Mouse (Mus musculus): ENCODE results near the gene Sla2. TPM values are rescaled to one million over a fixed set of nuclear protein-coding genes. Genes with fewer than 3 reads are reported as not detected.

Gene Sla2
- total and polyA plus RNA-seq, 2 experiments from 2014 or later = not detected

DNA sequence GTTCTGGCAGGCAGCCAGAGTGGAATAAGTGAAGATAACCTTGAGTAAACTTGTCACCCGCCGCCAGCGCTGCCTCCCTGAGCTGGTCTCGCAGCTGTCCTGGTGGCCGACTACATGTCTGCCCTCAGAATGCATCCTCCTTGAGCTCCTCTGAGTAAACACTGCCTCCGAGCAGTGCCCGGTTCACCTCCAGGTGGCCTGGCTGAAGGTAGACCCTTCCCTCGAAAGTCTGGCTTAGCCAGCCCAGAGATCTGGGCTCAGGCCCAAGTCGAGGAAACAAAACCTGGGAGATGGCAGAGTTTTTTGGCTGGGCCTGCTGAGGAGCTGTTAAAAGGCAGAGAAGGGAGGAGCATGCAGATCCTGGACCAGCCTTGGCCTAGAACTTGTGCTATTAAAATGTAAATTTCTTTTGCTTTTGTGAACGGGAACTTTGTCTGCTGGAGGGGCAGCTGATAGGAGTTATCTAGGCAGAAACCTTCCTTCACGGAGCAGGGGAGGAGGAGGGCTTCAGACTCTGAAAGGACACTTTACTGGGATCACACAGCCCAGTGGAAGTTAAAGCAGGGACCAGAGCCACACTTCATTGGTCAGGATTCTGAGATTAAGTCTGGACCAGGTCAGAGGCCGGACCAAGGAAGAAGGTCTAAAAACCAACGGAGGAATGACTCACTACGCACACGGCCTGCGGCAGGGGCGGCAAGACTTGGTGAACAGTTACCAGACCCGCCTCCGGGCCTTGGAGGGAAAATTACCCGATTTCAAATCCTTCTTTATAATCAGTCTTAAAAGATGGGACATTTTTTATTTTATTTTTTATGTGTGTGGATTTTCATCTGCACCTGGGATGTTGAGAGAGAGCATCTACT lies 44.9 kb downstream of the Sla2 start:
- Histone ChIP-seq H3K9ac (replicated peaks; ENCODE audit: low read length, poor library complexity, severe bottlenecking) (no peak overlapping the region), H3K36me3 (ENCODE audit: insufficient read depth, low read length) (no peaks in the 10 kb centered on the region), H3K4me3 (ENCODE audit: low read depth, low read length) (peak overlapping the region; percentile 57; the same call in 1 of the 2 replicates), H3K9me3 (ENCODE audit: low read length) (no peaks in the 10 kb centered on the region), H3K4me1 (ENCODE audit: insufficient read depth, low read length) (peaks cover 7% of the 10 kb centered on the region; the same call in 1 of the 2 replicates), H3K4me2 (ENCODE audit: low read depth, low read length, poor library complexity, severe bottlenecking) (peak overlapping the region; percentile 100), H3K27ac (ENCODE audit: low read depth, low read length) (0 out of 2 replicates have a peak overlapping the region, but pooled peaks have one; percentile 2), H3K27me3 (ENCODE audit: insufficient read depth, low read length) (peaks cover 22% of the 10 kb centered on the region)
- DNase-seq (ENCODE audit: low spot score) = peak; percentile 76
- no peak for ATAC-seq (ENCODE audit: low FRiP score)
- TF ChIP-seq CTCF (IDR thresholded peaks at IDR 0.05) = no peak
- WGBS = 13% methylated on average over 20 of the region's 20 CpGs

DNA sequence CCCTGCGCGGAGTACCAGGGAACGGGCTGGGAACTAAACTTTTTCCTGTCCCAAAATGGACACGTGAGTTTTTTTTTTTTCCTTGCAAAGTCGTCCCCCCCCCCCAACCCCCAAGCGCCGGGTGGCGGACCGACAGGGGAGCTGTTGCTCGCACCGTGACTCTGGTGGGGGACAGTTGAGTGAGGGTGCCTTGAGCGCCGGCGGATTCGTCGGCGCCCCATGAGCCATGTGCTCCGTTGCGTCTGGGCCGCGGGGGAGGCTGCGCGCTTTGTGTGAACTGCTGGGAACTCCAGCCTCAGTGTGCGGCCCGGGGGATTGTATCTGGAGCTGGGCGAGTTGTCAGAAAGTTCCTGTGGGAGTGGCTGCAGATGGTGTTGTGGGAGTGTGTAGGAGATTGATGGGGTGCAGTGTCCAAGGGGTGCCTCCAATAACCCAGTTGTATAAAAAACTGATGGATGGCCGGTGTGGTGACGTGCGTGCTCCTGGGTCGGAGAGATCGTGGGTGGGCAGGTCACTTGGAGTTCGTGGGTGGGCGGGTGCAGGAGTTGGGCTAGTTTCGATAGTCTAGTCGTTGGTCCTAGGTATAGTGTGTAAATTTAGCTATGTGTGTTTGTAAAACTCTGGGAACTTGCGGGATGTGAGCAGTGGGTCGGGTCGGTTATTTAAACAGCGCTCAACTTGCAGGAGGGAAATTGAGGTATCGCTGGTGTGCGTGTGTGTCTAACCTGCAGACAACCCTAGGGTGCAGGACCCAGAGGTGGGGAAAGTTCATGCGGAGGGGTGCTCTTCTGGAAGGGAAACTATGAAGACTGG lies 45.8 kb downstream of the Sla2 start:
- ATAC-seq (ENCODE audit: low FRiP score) (peak; percentile 18; the same call in 1 of the 2 replicates), DNase-seq (ENCODE audit: low spot score) (peak; percentile 44)
- peaks cover 7% of the 10 kb centered on the region; the same call in 1 of the 2 replicates for H3K4me1 ChIP-seq (ENCODE audit: insufficient read depth, low read length)
- H3K27me3 ChIP-seq (ENCODE audit: insufficient read depth, low read length) = peaks cover 22% of the 10 kb centered on the region
- no peak for TF ChIP-seq CTCF (IDR thresholded peaks at IDR 0.05)
- no peaks in the 10 kb centered on the region for H3K9me3 ChIP-seq (ENCODE audit: low read length)
- no peaks in the 10 kb centered on the region for H3K36me3 ChIP-seq (ENCODE audit: insufficient read depth, low read length)
- H3K9ac ChIP-seq (replicated peaks; ENCODE audit: low read length, poor library complexity, severe bottlenecking) = no peak overlapping the region
- H3K27ac ChIP-seq (ENCODE audit: low read depth, low read length) = 0 out of 2 replicates have a peak overlapping the region, but pooled peaks have one; percentile 47
- H3K4me2 ChIP-seq (ENCODE audit: low read depth, low read length, poor library complexity, severe bottlenecking) = peak overlapping the region; percentile 100
- H3K4me3 ChIP-seq (ENCODE audit: low read depth, low read length) = peak overlapping the region; percentile 57
- 1% methylated on average over 40 of the region's 42 CpGs for WGBS

DNA sequence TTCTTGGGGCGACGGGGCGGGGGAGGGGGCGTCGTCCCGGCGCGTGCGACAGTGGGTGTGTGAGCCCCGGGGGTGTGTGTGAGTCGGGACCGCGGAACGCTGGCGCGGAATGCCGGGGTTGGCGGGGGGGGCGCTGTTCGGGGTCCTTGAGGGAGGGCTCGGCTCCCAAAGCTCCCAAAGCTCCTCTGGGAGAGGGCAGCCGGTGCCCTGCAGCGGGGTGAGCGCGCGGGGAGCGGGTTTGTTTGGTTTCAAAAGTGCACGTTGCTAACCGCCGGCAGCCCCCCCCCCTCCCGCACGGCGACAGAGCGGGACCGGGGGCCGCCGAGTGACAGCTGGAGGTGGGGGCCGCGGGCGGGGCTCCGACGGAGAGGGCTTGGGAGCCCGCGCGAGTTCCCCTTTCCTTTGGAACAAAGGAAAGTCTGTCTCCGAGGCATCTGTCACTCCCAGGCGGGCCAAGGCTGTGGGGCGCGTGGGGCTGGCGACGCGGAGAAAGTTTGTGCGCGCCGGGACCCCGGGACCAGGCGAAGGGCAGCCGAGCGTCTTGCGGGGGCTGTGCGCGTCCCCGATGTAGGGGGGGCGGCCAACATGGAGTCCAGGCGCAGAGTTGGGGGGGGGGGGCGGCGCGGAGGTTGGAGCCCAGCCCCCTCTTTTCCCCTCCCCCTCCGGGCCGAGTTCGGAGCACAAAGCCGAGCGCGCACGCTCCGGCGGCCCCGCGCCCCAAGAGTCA lies 46.5 kb downstream of the Sla2 start:
- peak overlapping the region; percentile 100 for H3K4me2 ChIP-seq (ENCODE audit: low read depth, low read length, poor library complexity, severe bottlenecking)
- no peaks in the 10 kb centered on the region for H3K9me3 ChIP-seq (ENCODE audit: low read length)
- TF ChIP-seq CTCF (IDR thresholded peaks at IDR 0.05) = no peak
- under 1% methylated on average over 54 of the region's 79 CpGs for WGBS
- peak overlapping the region; percentile 48 for H3K9ac ChIP-seq (replicated peaks; ENCODE audit: low read length, poor library complexity, severe bottlenecking)
- peak overlapping the region; percentile 47; the same call in 1 of the 2 replicates for H3K27ac ChIP-seq (ENCODE audit: low read depth, low read length)
- ATAC-seq (ENCODE audit: low FRiP score) = peak; percentile 25; the same call in 1 of the 2 replicates
- H3K36me3 ChIP-seq (ENCODE audit: insufficient read depth, low read length) = no peaks in the 10 kb centered on the region
- H3K4me1 ChIP-seq (ENCODE audit: insufficient read depth, low read length) = peaks cover 7% of the 10 kb centered on the region; the same call in 1 of the 2 replicates
- peaks cover 22% of the 10 kb centered on the region for H3K27me3 ChIP-seq (ENCODE audit: insufficient read depth, low read length)
- DNase-seq (ENCODE audit: low spot score) = peak; percentile 15
- H3K4me3 ChIP-seq (ENCODE audit: low read depth, low read length) = peak overlapping the region; percentile 57

DNA sequence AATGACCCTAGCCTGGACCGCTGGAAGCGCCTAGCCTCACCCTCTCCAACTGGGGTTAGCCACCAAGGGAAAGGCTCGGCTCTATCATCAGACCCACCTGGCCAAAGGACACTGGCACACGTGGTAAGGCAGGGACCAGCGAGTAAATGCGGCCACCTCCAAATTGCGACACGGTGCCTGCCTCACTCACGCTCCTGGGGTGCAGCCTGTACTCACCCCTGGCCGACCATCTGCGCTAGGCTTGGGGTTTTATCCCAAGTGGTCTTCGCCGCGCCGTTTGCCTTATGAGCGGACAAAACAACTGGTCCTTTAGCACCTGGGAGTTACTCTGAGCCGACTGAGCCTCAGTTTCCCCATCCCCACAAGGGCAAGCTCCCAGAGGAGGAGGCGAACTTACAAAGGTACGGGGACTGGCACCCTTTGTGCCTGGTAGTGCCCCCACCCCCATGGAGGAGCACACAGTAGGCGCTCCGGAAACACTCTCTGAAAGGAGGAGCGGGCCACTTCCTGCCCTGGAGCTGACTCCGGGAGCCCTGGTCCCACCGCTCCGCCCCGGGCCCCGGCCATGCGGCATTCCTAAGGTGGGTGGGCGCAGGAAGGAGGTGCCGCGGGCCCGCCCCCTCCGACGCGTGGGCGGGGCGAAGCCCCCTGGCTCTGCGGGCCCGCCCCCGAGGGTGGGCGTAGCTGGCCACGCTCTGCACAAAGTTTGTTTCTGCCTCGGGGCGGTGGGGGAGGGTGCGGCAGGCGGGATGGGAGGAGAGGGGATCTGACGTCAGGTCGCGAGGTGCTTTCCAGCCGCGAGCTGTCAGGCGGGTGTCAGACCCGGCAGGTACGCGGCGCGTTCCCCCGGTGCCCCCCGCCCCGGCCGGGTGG lies 47.4 kb downstream of the Sla2 start, which contains the start of gene Tgif2:
Tgif2 (plus strand) TSS at position 689 of the 873 bp plus-strand sequence.
- Histone ChIP-seq H3K9me3 (ENCODE audit: low read length) (no peaks in the 10 kb centered on the region), H3K9ac (replicated peaks; ENCODE audit: low read length, poor library complexity, severe bottlenecking) (peak within 1 kb of the TSS; percentile 48), H3K27me3 (ENCODE audit: insufficient read depth, low read length) (peaks cover 22% of the 10 kb centered on the region), H3K36me3 (ENCODE audit: insufficient read depth, low read length) (no peaks in the 10 kb centered on the region), H3K27ac (ENCODE audit: low read depth, low read length) (peak within 1 kb of the TSS; percentile 47; the same call in 1 of the 2 replicates), H3K4me1 (ENCODE audit: insufficient read depth, low read length) (peaks cover 7% of the 10 kb centered on the region; the same call in 1 of the 2 replicates), H3K4me2 (ENCODE audit: low read depth, low read length, poor library complexity, severe bottlenecking) (peak within 1 kb of the TSS; percentile 100), H3K4me3 (ENCODE audit: low read depth, low read length) (peak within 1 kb of the TSS; percentile 57)
- ATAC-seq (ENCODE audit: low FRiP score) = peak; percentile 52
- WGBS = 7% methylated on average over 37 of the region's 61 CpGs
- TF ChIP-seq CTCF (IDR thresholded peaks at IDR 0.05) = no peak
- DNase-seq (ENCODE audit: low spot score) = peak; percentile 80
